Mouse (Mus musculus) spleen, postnatal 36 days (tissue): ENCODE data around the gene Slc36a3.

Source experiments
- DNase-seq, 2 experiments: peaks; one replicate each; pipeline ENCODE4 v3.0.0; 2022; ENCODE audit warnings: low spot score in 2 of 2, mixed read lengths in 1 of 2

The Slc36a3 gene

DNA sequence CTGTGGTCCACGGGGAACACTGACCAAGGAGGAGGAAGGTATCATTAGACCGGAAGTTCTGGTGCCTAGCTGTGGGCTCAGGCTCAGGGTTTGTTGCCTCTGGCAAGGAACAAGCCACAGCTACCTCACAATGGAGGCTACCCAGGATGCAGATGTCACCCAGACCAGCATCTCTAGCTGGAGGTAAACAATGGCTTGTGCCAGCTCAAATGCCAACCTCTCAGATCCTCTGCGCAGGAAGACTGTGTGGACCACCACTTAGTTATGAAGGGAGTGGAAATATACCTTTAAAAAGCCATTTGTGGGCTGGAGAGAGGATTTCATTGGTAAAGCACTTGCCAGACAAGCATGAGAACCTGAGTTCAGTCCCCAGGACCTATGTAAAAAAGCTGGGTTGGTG is at the start of gene Slc36a3:
Gene Slc36a3, minus strand, starts transcription at position 101 of the 400 bp plus-strand sequence.
- no peak for DNase-seq

DNA sequence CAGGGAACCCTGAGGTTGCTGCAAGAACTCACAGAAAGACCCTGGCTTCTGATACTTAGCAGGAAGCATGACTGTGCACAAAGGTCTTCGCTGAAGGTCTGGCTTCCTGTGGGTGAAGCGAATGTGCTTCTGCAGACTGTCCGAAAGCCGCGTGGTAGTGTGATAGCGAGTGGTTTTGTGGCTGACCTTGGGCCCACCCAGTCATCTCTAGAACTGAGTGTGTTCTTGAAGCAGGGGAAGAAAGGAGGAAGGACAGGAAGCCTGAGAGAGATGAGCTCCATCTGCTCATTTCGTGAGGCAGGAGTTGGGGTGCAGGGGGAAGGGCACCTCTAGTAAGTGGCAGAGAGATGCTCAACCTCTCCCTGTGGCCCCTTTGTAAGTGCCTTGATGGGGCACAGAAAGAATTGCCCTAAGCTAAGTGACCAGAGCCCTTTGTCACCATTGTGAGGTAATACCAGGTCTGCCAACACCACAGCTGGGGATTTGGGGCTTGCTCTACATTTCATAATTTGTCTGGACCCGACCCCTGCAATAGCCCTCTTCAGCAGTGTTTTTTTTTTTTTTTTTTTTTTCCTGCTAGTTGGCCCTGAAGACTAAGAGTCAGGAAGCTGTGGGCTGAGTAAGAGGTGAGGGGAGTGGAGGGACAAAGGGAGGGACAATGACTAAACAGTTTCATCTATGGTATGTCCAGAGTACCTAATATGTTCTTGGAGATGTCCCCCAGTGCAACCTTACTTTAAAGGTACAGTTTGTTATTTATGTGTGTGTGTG is 46.4 kb upstream of the Slc36a3 start:
- peak; percentile 6 to 19 for DNase-seq

DNA sequence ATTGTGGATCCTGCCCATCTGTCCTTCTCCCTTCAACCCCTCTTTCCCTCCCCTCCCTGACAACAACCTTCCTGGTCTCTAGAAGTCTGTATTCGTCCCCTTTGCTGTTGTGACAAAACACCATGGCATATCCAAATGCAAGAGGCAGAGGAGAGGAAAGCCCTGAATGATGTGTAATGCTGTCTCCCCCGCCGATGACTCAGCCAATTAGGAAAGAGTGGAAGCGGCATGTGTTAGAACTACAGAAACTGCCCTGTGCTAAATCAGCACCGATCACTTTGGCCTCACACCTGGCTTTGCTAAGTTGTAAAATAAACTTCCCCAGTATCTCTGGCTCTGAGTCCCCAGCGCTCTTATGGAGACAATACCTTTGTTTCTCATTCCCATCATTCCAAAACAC is 45.6 kb upstream of the Slc36a3 start:
- no peak for DNase-seq

DNA sequence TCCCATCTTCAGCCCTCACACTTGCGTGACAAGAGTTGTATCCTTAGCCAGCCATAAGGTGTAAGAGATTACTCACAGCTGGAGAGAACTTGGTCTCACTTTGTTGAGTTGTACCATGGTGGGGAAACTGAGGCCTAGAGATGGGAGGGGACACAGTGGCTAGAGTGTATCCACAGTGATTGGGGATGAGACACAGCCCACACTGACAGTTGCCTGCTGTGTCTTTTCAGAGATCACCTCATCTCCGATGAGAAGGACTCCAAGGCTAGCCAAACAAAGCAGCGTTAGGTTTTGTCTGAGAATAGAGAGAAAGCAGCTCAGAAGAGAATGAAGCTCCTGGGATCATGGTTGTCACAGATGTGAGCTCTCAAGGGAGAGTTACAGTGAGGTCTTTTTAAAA is 38.7 kb upstream of the Slc36a3 start:
- DNase-seq = no peak

DNA sequence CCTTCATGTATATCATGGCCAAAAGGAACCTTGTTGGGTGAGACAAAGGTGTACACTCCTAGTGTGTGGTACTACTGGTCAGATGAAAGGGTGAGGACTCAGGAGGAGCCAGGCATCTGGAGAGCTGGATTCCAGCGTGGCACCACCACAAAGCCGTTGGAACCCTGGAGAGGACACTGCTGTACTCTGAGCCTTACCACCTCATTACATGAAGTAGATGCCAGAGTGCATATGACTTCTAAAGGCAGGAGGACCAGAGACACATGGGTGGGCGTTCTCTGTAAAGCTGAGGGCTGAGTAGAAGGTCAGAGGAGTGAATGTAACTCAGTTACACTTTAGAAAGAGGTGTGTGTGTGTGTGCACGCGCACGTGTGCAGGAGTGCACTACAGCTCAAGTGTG is 36.3 kb upstream of the Slc36a3 start:
- DNase-seq = no peak

DNA sequence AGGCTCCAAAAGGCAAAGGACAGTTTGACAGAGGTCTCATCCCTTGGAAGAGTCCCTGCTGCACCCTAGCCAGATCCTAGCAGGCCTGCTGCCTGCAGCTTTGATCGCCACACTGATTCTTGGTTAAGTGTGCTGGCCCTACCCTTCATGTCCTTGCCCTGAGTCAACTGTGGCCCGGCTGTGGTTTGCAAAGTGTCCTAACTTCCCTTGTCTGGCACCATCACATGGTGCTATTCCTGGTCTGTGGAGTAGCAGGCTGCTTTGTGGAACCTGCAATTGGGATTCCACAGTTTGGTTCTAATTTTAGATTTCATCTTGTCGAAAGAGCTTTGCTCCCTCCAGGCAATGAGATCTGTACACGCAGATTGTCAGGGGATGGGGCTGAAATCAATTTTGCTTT is 35.8 kb upstream of the Slc36a3 start:
- no peak for DNase-seq

DNA sequence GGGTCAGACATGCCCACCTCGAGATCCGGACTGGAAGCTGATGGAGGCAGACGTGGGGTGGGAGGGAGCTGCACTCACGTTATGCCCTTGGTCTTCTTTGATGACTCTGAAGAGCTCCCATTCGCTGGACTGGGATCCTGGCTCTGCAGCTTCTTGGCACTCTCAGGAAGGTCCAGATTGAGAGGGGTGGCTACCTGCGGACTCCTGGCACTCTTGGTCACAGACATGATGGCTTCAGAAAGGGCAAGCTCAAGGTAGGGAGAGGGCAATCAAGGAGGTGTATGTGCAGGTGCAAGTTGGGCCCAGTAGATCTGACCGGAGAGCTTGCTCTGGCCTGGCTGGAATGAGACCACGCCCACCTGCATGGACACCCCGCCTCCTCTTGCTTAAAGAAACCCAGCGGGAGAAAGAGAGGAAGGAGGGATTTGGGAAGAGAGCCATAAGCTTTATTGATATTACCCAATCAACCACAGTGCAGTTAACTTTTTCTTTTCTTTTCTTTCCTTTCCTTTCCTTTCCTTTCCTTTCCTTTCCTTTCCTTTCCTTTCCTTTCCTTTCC is 33.3 kb upstream of the Slc36a3 start, which contains the start of gene Slc36a2:
Gene Slc36a2, minus strand, starts transcription at position 345 of the 559 bp plus-strand sequence.
- no peak for DNase-seq

DNA sequence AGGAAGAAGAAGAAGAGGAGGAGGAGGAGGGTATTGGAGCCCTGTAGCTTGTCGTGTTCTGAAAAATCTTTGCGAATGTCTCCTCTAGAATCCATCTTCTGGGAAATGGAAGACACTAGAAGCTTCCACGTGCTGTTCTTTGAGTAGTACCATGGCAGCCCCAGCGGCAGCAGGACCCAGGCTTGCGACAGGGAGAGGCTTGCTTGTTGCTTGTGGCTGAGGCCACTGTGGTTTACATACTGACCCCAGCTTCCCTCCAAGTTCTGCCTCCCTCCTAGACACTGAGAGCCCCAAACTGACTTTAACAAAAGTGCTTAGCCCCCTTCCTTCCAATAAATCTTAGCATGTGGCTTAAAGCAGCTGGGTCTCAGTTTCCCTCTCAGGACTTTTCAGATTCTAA is 32.7 kb upstream of the Slc36a3 start:
- DNase-seq = no peak

DNA sequence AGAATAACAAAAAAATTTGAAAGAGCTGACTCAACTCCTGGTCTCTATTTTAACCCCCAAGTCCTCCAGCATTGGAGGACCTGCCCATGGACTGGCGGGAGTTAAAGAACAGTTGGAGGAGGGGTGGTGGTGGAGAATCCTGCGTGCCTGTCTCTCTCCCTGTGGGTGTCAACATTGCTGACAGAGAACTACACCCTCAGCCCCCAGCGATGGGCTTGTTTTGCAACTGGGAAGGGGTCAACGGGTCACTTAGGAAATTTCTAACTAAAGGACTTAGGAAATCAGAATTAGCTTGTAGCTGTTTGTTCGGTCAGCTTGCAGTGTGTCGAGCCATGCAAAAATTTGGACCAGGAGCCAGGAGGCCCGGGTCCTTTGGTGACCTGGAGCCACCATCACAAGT is 31.6 kb upstream of the Slc36a3 start:
- no peak for DNase-seq

DNA sequence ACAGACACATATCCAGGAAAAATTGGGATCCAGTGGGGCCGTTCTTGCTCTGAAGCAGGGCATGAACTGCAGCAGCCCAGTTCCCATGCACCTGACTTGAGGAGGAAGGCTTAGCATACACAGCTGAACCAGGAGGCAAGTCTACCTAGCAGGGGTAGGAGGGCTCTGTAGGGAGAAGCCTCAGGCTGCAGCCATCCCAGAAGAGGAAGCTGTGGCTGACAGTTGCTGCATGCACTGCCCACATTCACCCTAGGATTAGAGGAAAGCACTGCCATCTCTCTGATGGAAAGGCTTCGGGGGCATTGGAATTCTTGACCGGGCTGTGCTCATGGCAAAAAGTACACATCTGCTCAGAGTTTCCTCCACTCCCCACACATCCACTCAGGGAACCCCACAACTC is 28.3 kb upstream of the Slc36a3 start:
- no peak for DNase-seq

DNA sequence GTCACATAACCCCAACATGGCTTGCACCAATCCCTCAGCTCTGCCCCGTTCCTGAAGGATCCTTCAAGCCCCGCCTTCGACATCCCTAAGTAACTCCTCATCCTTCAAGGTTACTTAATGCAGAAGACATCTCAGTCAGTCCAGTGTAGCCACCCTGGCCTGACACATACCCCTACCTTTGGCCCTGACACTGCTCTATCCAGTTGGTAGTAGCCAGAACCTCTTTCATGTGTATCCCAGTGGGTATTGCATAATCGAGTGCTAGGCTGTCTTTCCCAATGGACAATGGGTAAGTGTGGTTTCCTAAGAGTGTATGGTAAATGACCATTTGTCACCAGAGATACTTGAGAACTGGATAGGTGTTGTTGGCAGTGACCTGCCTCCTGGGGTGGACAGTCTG is 27.3 kb upstream of the Slc36a3 start:
- no peak for DNase-seq

DNA sequence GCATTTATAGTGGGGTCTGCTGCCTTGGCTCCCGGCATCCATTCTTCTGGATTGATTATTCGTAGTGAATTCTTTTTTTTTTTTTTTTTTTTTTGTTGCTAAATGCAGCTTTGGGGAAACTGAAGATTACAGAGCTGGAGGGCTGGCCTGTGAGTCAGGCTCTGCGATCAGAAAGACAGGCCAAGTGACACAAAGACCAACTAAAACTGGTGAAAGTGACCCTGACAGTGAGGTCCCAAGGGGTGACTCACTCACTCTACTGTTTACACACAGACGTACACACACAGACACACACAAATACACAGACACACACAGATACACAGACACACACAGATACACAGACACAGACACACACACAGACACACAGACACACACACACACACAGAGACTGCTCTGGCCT is 19.0 kb upstream of the Slc36a3 start:
- no peak for DNase-seq

DNA sequence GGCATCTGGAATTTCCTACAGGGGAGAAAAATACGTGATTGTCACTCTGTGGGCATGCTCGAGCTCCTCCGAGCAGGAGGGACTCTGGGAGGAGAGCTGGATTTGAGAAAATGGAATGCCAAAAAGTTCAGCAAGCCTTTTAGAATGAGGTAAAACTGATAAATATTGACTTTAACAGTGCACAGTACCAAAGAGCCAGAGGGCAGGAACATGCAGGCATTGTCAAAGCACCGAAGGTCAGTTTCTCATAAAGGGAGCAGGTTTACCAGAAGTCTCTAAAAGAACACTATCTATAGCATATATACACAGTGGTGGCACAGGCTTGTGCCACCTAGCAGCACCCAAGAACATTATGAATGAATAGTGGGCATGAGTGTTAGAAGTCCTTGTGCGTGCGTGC is 17.4 kb upstream of the Slc36a3 start:
- DNase-seq = no peak

DNA sequence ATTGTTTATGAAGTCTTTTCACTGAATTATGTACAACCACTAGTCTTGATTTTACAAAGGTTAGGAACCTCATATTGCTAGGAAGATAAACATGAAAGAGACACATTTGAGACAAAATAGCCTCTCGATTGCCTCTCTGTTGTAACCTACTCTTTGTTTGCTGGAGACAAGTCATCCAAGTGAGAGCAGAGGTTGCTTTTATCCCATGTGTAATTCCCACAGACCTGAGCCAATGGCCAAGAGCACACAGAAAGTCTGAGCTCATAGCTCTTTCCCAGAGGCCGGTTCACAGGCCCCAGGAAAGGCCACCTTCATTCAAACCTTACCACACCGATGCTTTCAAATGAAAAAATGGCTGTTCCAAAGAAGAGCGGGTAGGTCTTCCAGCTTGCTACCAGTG is 17.0 kb upstream of the Slc36a3 start:
- no peak for DNase-seq

DNA sequence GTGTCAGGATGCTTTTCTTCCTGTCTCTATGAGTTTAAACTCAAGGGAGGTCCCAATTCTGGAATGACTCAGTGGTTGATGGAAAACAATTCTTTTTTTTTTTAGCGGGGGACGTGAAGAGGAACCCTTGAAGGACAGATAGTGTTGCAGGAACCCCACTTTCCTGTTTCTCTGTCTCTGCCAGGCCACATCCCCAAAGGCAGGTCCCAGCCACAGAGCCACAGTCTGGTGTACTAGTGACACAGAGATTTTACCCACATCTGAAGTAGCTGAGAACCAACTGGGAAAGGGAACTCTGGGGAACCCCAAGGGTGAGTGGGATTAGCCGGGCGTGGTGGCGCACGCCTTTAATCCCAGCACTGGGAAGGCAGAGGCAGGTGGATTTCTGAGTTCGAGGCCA is 14.2 kb upstream of the Slc36a3 start:
- no peak for DNase-seq

DNA sequence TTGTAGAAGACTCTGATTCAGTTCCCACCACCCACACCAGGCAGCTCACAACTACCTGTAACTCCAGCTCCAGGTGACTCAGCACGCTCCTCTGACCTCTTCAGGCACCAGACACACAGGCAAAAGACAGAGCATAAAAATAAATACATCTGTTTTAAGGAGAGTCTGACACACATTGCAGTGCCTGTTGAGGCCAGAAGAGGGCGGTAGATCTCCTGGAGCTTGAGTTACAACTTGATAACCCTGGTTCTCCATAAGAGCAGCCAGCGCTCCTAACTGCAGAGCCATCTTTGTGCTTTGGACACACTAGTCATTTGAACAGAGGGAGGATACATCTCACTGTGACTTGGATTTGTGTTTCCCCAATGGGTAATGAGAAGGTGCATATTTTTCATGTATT is 13.2 kb upstream of the Slc36a3 start:
- DNase-seq = peak; percentile 16 to 29

DNA sequence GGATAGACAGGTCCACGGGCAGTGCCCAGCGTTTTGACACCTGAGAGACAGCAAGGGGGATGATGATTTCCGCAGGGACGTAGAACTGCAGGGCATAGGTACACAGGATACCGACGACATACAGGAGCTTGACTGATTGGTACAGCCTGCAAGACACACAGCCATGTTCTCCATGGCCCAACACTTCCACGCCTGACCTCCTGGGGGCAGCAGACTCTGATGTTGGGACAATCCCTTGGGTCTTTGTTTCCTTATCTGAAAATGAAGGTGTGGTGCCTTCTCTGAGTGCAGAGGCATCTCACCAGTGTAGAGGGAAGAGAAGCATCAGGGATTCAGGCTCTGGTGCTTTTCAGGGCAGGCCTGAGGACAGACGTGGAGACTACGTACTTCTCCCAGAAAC is 11.2 kb upstream of the Slc36a3 start:
- peak; percentile 47 to 51 for DNase-seq

DNA sequence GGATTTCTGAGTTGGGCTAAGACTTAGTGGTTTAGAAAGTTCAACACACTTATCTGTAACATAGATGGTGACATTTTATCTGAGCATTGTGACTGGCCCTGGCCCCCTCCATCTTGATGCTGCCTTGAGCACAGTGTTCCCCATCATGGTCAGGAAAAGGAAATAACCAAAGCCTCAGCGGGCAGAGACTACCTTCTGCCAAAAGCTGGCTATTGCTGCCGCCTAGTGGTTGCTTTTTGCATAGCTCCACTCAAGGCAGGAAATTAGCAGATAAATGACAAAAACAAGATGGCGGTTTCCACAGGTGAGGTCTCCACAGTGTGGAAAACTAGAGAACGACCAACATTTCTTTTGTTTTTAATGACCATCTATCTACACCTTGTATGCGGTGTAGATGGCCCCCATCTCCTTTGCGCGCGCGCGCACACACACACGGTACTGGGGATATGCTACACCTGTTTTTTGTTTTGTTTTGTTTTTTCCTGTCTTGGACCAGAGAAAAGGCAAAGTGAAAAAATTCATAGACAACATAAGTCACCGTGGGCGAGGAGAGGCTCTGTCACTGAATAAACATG is 7.4 kb upstream of the Slc36a3 start:
- peak; percentile 84 to 87 for DNase-seq

DNA sequence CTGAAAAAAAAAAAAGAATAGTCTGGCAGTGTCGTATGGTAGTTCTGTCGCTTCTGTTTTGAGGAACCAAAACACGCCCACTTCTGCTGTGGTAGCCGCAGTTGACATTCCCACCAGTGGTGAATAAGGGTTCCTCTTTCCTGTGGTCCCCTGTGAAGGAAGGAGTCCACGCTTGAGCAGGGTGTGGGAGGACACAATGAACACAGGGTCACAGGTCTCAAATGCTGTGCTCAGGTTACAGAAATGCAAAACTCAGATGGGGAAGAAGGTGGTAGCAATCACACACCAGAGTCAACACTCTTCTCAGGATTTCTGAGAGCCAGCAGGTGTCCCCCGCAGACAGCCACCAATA is 3.5 kb upstream of the Slc36a3 start:
- DNase-seq = peak; percentile 86 to 88

DNA sequence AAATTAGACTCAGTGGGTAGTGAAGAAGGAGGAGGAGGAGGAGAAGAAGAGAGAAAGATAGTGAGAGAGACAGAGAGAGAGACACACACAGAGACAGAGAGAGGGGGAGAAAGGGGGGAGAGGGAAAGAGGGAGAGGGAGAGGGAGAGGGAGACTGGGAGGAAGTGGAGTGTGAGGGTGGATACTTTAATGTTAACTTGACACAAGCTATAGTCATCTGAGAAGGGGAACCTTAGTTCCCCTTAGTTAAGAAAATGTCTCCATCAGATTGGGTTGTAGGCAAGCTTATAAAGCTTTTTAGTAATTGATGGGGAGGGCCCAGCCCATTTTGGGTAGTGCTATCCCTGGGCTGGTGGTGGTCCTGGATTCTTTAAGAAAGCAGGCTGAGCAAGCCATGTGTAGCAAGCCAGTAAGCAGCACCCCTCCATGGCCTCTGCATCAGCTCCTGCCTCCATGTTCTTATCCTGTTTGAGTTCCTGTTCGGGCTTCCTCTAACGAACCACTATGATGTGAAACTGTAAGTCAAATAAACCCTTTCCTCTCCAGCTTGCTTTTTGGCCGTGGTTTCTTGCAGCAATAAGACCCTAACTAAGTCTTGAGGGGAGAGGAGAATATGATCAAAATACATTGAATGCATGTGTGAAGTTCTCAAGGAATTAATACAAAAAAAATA is 3.0 kb upstream of the Slc36a3 start:
- DNase-seq = peak; percentile 15 to 43

DNA sequence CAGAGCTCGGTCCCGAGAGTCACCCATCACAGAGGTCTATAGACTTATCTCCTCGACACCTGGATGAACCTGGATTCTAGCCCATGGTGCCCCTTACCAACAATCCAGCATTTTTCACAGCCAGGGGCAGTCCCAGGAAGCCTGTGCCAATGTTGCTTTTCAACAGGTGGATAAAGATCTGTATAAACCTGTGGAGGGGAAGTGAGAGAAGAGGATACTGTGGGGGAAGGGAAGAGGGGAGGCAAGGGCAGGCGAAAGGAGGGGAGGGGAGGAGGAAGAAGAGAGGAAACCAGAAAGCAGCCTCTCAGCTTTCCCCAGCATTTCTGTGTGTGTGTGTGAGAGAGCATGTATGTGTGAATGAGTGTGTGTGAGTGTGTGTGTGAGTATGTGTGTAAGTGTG is 3.0 kb downstream of the Slc36a3 start:
- DNase-seq = peak in 1 of 2 experiments; percentile 35

DNA sequence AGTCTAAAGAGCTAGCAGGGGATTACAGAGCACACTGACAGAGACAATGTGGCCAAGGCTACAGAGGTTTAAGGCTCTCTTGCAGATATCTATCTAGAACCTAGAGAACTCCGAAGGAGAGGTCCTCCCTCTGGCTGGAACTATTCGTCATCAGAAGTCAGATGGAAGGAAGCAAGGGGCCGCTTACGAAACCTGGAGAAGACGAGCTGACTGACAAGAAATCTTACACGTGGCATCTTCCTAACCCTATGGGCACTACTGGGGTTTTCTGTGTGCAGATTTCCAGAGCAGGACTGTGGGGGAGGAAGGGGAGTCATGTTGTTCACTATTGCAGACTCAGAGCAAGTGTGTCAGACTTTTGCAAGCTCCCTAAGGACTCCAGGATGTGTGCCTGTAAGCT is 4.1 kb downstream of the Slc36a3 start:
- DNase-seq = no peak

DNA sequence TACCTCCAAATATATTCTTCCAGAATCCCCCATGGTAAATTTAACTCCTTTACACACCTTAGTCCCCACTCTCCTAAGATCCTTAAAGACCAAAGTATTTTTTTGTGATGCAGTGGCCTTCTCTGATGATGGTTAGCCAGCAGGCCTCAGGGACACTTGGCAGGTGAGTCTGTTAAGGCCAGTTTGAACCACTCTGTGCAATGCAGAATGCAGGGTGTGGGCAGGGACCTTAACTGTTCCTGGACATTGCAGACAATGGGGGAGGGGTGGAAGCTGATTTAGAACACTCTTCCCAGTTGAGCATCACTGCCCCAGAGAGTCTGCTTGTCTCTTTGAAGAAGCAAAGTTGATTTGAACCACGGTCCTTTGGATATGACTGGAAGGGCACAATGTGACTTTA is 4.7 kb downstream of the Slc36a3 start:
- DNase-seq = no peak
